Mouse (Mus musculus): ENCODE data around the gene Slc28a1.
"Not testable (repeated sequence)": the region's sequence is repeated elsewhere in the genome, so short reads cannot be mapped to it uniquely, and the experiment has no call there.

Slc28a1 gene

DNA sequence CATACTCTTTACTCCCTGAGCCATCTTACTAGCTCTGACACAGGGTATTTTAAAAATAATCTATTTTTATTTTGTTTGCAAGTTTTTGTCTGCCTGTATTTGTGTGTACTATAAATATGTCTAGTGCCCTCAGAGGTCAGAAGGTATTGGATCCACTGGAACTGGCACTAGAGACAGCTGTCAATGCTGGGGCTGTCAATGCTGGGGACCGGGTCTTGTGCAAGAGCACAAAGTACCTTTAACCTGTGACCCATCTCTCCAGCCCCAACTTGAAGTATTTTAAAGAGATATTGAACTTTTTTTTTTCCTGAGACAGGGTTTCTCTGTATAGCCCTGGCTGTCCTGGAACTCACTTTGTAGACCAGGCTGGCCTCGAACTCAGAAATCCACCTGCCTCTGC is 59.3 kb downstream of the Slc28a1 start:
- DNase-seq: no peak

DNA sequence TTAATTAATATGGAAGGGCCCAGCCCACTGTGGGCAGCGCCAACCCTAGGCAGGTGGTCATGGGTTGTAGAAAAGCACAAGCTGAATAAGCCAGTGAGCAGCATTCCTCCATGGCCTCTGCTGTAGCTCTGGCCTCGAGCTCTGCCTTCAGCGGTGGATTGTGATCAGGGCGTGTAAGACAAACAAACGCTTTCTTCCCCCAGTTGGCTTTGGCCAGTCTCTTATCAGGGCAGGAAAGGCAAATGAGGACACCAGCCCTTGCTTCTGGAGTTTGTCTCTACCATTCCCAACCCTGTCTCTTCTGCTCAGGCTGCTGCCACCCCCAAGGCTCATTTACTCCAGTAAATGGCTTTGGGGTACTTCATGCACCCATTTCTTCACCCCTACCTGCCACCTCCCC is 60.1 kb downstream of the Slc28a1 start:
- no peak for DNase-seq

DNA sequence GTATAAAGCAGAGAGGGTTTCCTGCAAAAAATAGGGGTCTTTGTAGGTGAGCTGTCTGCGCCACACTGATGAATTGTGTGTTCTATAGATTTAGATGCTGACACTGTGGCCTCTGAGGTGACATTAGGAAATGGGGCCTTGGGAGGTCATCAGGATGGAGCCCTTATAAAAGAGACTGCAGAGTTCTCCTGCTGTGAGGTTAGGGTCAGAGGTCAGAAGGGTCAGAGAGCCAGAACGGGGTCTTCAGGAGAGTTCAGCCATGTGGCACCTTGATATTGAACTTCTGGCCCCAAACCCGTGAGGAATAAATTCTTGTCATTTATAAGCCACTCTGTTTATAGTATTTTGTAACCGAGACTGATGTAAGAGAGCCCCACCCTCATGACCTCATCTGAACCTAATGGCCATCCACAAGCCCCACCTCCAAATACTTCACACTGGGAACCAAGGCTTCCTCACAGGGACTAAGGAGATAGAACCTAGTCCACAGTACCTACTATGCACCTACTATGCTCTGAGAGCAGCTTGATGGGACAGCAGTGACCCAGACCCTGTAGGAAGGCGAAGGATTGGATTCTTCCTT is 61.7 kb downstream of the Slc28a1 start:
- no peak for DNase-seq

DNA sequence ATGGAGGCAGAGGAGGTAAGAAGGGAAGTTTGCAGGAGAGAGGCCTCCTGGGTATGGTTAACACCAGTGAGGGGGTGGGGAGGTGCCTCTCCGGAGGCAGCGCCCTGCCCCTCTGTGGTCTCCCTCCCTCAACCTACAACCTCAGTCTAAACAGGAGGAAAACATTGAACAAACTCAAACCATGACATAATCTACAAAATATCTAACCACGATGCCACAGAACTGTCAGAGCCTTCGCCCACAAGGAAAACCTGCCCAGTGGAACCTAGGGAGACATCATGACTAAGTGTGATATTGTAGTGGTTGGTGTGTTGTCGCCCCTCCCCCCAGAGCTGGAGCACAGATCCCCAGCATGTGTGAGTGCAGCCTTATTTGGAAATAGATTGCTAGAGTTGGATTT is 64.9 kb downstream of the Slc28a1 start:
- DNase-seq: no peak

DNA sequence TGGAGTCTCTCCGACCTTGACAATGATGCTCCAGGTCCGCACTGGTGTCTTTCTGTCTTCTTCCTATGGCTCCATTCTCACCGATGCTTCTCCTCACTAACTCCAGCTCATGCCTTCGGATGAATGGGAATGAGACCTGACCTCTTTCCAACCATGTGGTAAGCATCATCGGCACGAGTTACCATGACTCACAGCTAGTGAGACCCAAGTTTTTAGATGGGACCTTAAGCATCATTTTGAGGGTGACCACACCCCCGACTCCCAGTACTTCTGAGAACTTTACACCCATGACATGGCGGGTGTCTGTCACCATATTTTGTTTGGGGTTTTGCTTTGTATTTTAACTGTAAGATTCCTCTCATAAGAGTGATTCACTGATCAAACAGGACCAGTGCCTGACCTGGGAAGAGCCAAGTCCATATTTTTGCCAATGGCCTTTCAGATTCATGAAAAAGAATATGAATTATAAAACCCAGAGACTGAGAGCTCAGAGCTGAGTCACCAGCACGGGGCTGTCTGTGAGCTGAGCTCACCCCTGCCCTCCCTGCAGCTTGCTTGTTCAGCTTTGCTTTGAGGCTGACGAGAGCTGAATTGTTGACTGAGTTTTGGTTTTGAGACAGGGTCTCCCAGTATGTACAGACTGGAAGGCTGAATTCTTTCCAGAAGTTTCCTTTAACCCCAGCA is 68.0 kb downstream of the Slc28a1 start:
- DNase-seq: no peak

DNA sequence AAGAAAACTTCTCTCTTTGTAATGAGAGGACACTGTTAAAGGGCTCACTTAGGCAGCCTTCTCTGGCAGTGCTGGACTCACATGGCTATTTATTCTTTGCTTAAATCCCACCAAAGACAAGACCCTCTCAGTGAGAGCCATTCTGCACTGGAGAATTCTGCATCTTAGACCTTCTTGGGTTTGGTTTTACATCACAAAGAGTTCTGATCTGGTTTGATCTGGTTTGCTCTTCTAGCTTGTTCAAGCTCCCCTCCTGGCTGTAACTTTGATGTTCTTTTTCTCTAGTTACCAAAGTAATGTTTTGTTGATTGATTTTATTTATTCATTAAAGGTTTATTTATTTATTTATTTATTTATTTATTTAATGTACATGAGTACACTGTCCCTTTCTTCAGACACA is 68.6 kb downstream of the Slc28a1 start:
- DNase-seq: no peak

DNA sequence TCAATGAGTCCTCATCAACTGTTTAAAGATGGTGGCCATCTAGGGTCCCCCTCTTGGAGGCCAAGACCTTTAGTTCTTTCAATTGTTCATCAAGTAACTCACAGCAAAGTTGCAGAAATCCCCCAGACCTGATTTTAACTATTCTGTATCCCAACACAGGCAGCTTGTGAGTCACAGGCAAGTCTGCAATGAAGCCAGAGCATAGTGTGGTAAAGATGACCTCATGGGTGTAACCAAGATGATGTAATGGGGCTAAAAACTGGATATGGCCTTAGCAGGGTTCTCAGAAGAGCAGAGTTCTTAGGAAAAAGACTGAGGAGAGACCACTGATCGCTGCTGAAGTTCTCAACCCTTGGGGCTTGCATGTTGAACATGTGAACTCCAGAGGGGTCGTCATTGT is 69.5 kb downstream of the Slc28a1 start:
- no peak for DNase-seq

DNA sequence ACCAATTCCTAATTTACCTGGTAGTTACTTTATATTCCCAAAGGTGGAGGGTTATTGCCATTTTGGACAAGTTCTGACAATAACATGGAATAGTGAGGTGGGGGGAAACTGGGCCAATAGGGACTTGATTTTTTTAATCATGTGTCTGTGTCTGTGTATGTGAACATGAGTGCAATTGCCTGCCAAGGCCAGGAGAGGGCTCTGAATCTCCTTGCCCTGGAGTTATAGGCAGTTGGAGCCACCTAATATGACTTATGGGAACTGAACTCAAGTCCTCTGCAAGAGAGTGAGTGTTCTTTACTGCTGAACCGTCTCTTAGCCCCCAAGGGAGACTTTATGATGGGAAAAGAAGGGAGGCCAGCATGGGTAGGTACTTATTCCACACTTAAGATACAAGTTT is 70.1 kb downstream of the Slc28a1 start:
- no peak for DNase-seq

DNA sequence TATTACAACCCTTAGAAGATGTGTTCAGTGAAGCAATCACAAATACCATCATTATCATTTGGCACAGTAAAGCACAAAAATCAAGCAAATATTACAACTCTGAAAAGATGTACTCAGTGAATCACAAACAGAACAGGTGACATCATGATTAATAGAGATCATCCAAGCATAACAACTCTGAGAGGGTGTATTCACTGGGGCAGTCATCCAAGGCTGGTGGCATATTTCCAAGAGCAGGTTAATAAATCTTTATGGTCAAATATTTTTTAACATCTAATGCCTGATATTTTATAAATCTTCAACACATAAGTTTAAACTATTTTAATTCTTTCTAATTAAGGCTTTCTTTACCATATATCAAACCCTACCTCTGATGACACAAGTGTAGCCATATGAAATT is 71.4 kb downstream of the Slc28a1 start:
- not testable (repeated sequence) for DNase-seq

DNA sequence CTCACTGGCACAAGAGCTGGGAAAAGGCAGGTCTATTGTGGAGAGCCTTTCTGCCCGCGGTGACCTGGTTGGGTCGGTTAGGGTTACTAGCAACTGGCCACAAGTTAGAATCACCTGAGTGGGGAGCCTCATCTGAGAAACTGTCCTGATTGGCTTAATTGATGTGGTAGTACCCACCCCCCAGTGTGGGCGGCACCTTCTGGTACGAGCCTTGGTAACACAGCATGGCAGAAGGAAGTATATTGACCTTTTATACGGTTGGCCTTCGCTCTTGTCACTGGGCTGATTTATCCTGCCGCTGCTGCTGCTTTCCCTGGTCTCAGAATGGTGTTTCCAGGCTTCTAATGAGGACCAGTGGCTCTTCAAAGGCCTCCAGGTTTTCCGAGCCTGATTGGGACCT is 74.6 kb downstream of the Slc28a1 start:
- DNase-seq: no peak

DNA sequence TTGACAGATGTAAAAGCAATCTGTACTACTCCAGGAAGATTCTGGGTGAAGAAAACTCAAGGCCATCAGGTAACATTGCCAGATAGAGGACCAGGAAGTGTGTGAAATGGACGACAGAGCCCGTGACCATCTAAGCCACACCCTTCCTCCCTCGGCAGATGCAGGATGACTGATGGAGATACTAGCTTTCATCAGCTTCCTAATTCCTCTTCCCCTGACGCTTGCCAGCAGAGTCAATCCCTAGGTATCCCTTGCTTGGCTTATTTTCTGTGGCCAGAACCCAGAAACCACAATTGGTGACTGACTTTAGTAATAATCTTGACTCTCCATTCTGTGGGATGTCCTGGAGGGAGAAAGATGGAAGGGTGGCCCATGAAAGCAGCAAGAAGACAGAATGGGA is 80.9 kb downstream of the Slc28a1 start:
- no peak for DNase-seq

DNA sequence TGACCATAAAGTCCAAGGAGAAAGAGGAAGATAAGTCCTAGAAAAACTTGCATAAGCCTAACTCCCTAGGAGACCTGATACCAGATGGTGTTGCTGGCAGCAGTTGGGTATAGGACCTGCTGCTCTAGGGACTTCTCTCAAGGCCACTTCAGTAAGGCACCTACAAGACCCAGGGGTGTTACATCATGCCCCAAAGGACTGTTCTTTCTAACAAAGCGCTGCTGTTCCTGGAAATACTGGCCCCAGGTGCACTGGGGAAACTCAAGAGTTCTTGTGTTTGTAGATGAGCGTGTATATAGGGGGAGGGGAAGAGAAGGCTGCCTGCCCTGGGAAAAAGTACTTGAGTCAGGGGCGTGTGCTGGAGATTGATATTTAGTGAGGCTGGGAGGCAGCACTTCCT is 82.2 kb downstream of the Slc28a1 start:
- no peak for DNase-seq

DNA sequence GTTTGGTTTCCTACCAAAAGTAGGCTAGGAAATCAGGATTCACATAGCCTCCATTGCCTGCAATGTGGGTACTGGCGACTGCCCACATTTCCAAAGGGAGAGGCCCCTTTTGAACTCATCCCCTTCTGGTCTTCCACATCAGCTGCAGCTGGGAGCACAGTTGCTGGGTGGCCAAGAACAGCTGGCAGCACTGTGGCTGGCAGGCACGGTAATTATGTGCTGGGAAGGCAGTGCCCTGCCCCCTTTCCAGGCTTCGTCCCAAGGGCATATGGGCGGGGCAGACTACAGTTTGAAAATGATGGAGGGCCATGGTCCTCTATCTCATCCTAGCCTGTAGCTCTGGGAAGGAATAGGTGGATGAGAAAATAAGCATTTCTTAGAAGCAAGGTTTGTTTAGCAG is 83.9 kb downstream of the Slc28a1 start:
- DNase-seq: no peak

DNA sequence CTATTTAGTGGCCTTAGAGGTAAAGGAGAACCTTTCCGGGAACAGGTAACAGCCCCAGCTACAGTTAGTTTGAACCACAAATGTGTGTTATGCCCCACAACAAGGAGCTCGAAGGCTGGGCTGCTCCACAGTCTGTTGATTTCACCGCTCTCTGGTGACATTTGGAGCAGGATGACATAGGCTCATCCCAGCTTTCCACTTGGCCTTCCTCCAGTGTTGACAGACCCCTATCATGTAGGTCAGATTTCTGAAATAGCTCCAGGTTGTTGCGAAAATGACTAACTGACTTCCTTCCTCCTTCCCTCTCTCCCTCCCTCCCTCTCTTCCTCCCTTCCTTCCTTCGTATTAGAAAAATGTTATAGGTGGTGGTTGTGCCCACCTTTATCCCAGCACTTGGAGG is 84.5 kb downstream of the Slc28a1 start:
- DNase-seq: no peak

DNA sequence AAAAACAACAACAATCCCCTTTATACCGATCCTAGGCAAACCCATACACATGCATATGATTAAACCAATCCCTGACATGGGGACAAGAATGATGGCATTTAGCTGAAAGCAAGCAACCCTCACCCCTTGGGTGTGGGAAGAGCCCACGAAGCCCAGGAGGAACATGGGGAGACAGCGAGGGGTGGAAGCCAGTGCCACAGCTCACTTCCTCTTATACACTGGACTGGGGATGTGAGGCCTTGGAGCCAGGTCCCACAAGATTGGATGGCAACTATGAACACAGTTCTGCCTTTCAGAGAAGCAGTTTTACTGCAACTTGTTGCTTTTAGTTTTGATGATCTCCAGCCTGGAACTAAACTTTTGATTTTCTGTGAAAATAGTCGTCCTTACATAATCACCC is 85.2 kb downstream of the Slc28a1 start:
- no peak for DNase-seq

DNA sequence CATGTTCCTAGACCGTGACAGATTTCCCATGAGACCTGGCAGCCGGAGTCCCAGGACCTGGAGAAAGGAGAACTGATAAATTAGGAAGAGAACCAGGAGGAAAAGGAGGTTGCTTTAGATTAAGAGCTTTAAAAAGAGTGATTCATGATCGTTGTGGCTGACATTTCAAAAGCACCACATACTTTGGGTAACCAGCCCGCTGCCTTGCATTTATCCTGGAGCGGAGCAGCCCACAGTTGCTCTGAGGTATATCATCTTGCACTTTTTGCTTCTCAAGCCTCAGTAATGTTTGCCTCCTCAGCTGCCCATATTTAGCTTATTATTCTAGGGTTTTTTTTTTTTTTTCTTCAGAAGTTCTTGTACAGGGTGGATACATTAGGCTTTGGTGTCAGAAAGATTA is 87.8 kb downstream of the Slc28a1 start:
- DNase-seq: no peak

DNA sequence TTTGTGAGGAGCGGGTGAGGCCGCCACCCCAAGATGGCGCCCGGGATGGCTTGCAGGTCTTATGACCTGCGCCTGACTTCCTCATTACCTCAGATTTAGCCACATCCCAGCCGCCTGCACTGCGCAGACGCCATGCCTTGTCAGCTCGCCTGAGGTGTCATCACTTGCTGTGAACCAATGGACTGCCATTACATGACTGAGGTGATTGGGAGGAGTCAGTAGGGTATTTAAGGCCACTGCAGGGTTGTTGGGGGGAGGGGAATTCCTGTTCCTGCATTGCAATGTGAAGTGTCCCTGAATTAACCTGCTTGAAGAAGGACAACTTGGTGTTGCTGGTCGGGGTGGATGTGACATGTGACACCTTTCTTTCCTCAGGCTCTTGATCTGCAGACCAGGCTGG is 89.0 kb downstream of the Slc28a1 start:
- DNase-seq: not testable (repeated sequence)

DNA sequence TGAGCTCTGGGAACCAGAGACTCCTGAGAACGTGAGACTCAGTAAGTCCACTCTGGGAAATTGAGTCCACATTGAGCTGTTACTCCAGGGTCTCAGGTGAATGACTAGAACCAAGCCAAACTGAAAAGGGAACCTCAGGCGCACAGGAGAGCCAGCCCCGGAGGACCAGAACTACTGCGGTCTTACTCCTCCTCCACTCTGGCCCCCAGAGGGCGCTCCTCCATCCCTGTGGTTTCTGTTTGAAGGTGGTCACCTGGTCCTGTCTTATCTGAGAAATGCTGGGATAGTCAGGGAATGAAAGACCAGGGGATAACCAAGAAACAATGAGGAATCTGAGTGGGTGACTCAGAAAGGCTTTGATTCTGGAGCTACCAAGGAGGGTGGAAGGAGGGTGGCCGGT is 94.3 kb downstream of the Slc28a1 start:
- DNase-seq: peak; percentile 68

DNA sequence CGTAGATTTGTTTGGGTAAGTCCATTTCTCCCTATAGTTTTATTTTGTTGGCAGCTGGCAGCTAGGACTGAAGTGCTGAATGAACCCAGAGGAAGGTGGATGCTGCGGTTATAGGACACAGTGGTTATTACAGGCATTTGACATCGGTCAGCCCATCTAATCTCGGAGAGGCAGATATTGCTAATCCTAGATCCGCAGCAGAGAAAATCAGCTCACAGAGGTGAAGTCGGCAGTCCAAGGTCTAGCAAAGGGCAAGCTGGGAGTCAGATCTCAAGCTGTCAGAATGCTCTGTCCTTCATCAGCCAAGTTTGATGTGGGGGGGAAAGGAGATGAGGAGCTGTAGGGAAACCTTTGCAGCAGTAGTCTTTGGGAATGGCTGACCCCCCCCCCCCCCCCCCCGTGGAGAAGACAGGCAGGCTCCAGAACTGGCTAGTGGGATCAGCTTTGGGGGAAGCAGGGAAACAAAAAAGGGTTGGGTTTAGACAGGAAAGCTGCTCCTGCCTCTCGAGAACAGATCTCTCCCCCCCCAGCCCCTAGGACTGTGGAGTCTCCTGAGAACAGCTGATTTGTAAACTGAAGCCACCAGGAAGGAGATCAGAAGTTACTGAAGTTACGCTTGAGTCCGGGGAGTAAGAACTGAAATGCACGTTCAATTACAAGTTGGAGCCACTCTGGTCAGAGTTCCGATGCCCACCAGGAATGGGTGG is 95.5 kb downstream of the Slc28a1 start:
- no peak for DNase-seq

DNA sequence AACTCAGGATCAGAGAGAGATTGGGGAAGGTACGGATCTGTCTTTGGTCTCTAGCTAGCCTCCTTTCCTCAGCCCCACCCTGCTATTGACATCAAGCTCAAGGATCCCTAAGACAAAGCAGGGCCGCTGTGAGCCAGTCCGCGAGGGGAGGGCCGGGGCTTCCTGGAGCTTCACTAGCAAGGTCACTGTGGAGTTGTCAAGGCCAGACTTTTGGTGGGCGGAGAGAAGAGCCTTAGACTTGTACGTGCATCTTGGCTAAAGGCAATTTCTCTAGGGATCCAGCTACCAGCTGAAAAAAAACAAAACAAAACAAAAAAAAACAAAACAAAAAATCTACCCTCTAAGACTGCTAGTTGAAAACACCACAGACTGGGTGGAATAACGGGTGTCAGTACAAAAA is 97.2 kb downstream of the Slc28a1 start:
- DNase-seq: peak; percentile 51

DNA sequence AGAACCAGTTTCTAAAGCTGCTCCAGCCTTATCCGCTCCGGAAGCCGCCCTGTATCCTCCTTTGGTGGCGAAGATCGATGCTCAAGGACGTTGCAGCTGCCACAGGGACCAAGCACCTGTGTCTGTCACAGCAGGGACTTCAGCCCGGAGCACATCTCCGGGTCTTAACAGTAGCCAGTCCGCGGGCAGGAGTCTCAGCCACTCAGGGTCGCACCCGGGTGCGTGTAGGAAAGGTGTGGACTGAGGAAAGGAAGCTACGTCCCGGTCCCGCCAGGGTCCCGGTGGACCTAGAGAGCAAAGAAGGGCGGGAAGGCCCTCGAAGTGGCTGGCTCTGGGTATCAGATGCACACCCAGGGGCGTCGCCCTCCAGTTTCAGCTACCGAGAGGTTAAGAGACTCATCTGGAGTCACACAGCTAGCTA is 97.7 kb downstream of the Slc28a1 start:
- DNase-seq: peak; percentile 85

DNA sequence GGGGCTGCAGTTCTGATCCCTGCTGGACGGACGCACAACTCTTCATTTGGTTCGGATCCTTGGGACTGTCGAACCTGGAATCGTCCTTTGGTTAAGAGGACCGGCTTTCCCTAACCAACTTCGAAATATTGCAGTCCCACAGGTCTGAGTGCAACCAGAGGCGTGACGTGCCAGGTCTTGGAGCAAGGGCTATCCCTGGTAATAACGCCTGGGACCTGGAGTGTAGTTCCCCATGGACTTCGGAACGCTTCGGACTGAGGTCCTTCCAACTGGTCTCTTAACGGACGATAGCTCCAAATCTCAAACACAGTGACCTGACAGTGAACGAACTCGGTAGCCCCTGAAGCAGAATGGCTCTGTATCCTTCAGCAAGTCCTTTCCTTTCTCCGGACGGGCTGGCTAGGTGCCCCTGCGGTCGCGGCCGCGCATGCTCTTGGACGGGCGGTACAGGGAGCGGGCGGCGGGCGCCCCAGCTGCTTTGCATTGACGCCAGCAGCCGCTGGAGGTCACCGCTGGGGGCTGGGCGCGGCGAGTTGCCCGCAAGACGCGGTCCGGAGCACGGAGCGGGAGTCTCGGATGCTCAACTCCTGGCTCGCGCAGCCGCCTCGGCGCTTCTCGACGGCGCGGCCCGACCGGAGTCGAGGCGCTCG is 98.2 kb downstream of the Slc28a1 start:
- peak; percentile 97 for DNase-seq

DNA sequence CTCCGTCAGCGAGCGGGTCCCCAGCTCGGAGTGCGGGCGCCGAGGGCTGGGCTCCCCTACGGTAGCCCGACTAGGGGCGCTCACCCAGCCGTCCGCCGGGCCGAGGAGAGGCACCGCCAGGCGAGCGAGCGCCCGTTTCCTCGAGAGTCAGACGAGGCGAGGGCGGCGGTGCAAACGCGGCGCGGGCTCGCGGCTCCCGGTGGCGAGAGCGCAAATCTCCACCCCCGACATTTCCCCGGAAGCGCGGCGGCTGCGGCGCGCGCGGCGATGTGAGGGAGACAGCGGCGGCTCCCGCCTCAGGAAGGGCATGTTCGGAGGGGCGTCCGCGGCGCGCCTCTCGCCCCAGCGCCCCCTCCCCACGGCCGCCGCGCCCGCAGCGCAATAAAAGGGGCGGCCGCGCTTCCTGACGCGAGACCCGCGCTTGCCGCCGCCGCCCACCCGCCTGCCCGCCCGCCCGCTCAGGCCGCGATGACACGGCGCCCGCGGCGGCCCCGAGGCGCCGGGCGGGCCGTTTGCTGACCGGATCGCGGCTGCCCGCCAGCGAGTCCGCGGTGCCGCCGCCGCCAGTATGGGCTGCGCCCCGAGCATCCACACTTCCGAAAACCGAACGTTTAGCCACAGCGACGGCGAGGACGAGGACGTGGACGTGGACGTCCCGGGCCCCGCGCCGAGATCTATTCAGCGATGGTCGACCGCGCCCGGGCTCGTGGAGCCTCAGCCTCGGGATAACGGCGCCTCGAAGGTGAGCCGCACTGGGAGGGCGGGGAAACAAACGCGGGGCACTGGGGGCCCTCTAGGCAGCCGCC is 99.0 kb downstream of the Slc28a1 start, which contains the start of gene Pde8a:
TSS of gene Pde8a (plus strand) at position 250 of the 806 bp plus-strand sequence.
- no peak for DNase-seq

Data from kidney, adult 11 months (tissue).